ENCODE assay signal across 19 mouse cellular contexts in the genomic region with DNA sequence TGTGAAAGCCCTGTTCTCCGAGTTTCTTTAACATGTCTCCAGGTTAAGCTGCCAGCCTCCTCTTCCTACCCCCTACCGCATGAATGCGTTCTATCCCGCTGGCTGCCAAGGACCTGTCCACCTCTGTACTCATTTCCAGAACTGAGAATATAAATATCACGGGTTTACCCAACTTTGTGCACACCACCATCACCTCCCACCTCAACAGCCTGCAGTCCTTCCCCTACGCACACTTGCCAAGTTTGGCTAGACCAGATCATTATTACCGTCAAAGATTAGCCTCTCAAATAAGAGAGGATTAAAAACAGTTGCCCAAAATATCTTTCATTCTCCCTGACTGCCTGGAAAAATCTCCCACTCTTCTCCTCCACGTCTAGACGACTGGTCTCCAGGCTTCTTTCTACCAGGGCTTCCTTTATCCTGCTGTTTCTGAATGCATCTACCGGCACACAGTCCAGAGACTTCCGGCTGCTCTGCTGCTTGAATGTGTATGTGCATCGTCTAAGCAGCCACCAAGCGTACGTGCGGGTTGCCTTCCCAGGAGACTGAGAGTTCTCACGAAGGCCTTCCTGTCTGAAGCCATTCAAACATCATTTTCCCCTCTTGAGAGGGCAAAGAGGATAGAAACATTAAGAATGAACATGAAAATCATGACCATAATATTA.
A peak's percentile ranks its signal among the peaks of the same experiment; 100 is the strongest.
DNase-seq lines count a peak whose midpoint lies in the region; ATAC-seq and TF ChIP-seq lines count a peak whose summit lies in the region.
"Had no signal": no experiment of that assay in that cellular context is flagged by ENCODE, and none has a peak within 500 bp of the region (broad histone marks: within the 10 kb centered on the region; RNA-seq: fewer than 3 reads in every experiment).

No protein-coding gene starts in this region.

- no peak overlapping the region for H3K4me2 ChIP-seq in stomach, postnatal 0 days (replicated peaks; ENCODE audit: low read depth)
- H3K4me2 ChIP-seq: midbrain, embryonic 12.5 days; neural tube, embryonic 12.5 days; stomach, embryonic 15.5 days had no signal

- 0 out of 2 replicates have a peak, but pooled peaks have one; percentile 36 for ATAC-seq in stomach, postnatal 0 days (ENCODE audit: low FRiP score, low TSS enrichment)
- ATAC-seq: forebrain, embryonic 14.5 days; hindbrain, embryonic 16.5 days; liver, postnatal 0 days had no signal

- H3K36me3 ChIP-seq in heart, adult 2 months (ENCODE audit: control insufficient read depth, insufficient read depth, low read length), result peaks cover 8% of the 10 kb centered on the region
- no peaks in the 10 kb centered on the region for H3K36me3 ChIP-seq in stomach, postnatal 0 days (ENCODE audit: control insufficient read depth, insufficient read depth, low read length)
- H3K36me3 ChIP-seq in kidney, adult 2 months (ENCODE audit: control insufficient read depth, insufficient read depth, low read length), result no peaks in the 10 kb centered on the region
- H3K36me3 ChIP-seq: midbrain, embryonic 12.5 days; neural tube, embryonic 12.5 days; stomach, embryonic 15.5 days had no signal

- no peaks in the 10 kb centered on the region for H3K9me3 ChIP-seq in stomach, postnatal 0 days (ENCODE audit: control insufficient read depth, low read length)
- H3K9me3 ChIP-seq: midbrain, embryonic 12.5 days; neural tube, embryonic 12.5 days; stomach, embryonic 15.5 days had no signal

- peak overlapping the region; percentile 59 for H3K27ac ChIP-seq in heart, adult 2 months
- H3K27ac ChIP-seq in stomach, postnatal 0 days (replicated peaks), result no peak overlapping the region
- no peak overlapping the region for H3K27ac ChIP-seq in kidney, adult 2 months (ENCODE audit: insufficient read depth, low read depth, low read length)
- H3K27ac ChIP-seq: midbrain, embryonic 12.5 days; neural tube, embryonic 12.5 days; stomach, embryonic 15.5 days had no signal

- peaks cover 13% of the 10 kb centered on the region for H3K4me1 ChIP-seq in heart, adult 2 months (ENCODE audit: control insufficient read depth, insufficient read depth, low read length)
- no peaks in the 10 kb centered on the region for H3K4me1 ChIP-seq in stomach, postnatal 0 days (replicated peaks; ENCODE audit: control insufficient read depth, insufficient read depth)
- peaks cover 13% of the 10 kb centered on the region; the same call in 1 of the 2 replicates for H3K4me1 ChIP-seq in kidney, adult 2 months (ENCODE audit: control insufficient read depth, insufficient read depth, low read length)
- H3K4me1 ChIP-seq: midbrain, embryonic 12.5 days; neural tube, embryonic 12.5 days; stomach, embryonic 15.5 days had no signal

- no peaks in the 10 kb centered on the region for H3K79me2 ChIP-seq in heart, adult 2 months (replicated peaks; ENCODE audit: control insufficient read depth, insufficient read depth, low read length)

- no peaks in the 10 kb centered on the region for H3K27me3 ChIP-seq in heart, adult 2 months (ENCODE audit: control insufficient read depth, insufficient read depth, low read length)
- H3K27me3 ChIP-seq in stomach, postnatal 0 days (ENCODE audit: control insufficient read depth, insufficient read depth, low read length), result no peaks in the 10 kb centered on the region
- H3K27me3 ChIP-seq in kidney, adult 2 months (replicated peaks; ENCODE audit: control insufficient read depth, insufficient read depth, low read length), result no peaks in the 10 kb centered on the region
- H3K27me3 ChIP-seq: midbrain, embryonic 12.5 days; neural tube, embryonic 12.5 days; stomach, embryonic 15.5 days had no signal

- TF ChIP-seq POLR2A in heart, adult 2 months (IDR thresholded peaks at IDR 0.05; ENCODE audit: insufficient read depth, low read depth, low read length), result no peak
- TF ChIP-seq POLR2A in kidney, adult 2 months (IDR thresholded peaks at IDR 0.05; ENCODE audit: low read depth, low read length), result no peak

- TF ChIP-seq EP300 in heart, adult 2 months (IDR thresholded peaks at IDR 0.05; ENCODE audit: insufficient read depth, low read depth, low read length), result no peak
- TF ChIP-seq EP300 in stomach, postnatal 0 days (optimal IDR thresholded peaks at IDR 0.05), result no peak

- 44% methylated on average over 16 of the region's 16 CpGs for WGBS in heart, adult 2 months
- WGBS in stomach, postnatal 0 days, result 70% methylated on average over 16 of the region's 16 CpGs
- WGBS in kidney, adult 2 months, result 88% methylated on average over 16 of the region's 16 CpGs

- no peak overlapping the region for H3K9ac ChIP-seq in heart, adult 2 months (ENCODE audit: low read depth, low read length)
- no peak overlapping the region for H3K9ac ChIP-seq in stomach, postnatal 0 days (ENCODE audit: low read length)
- H3K9ac ChIP-seq: liver, postnatal 0 days; midbrain, embryonic 12.5 days; neural tube, embryonic 12.5 days; stomach, embryonic 15.5 days had no signal

- DNase-seq in heart, adult 2 months, result peak; percentile 45 to 50
- no peak for DNase-seq in heart, postnatal 25 days (ENCODE audit: low spot score)
- DNase-seq in ovary, adult 18-20 months (ENCODE audit: low spot score), result peak; percentile 11
- DNase-seq in ovary, postnatal 14 days (ENCODE audit: low spot score), result no peak
- peak; percentile 47 to 58 for DNase-seq in heart, postnatal 10 days
- DNase-seq in stomach, postnatal 0 days (ENCODE audit: low spot score), result no peak
- DNase-seq in kidney, adult 2 months, result no peak
- DNase-seq: cerebellum, adult 8-10 months; gastrocnemius, postnatal 10 days; kidney, adult 18-20 months; kidney, postnatal 25 days; liver, postnatal 0 days; lung, postnatal 10 days; right cerebral cortex, postnatal 25 days had no signal

- TF ChIP-seq CTCF in heart, adult 2 months (IDR thresholded peaks at IDR 0.05), result no peak
- TF ChIP-seq CTCF in stomach, postnatal 0 days (IDR thresholded peaks at IDR 0.05; ENCODE audit: low read depth), result no peak
- TF ChIP-seq CTCF in kidney, adult 2 months (conservative IDR thresholded peaks at IDR 0.05; ENCODE audit: insufficient read depth, insufficient read length, low read depth, low read length), result no peak

- intact Hi-C loops in heart, adult 2 months (cut with DNase I), result loop anchor here (5.0 kb wide), 1 partner anchor 57 kb away; no protein-coding TSS in a partner anchor
- intact Hi-C loops in heart, postnatal 25 days (cut with DNase I), result loop anchor here (5.0 kb wide), 1 partner anchor 77 kb away; no protein-coding TSS in a partner anchor
- intact Hi-C loops in heart, postnatal 10 days (cut with DNase I), result no loop called here

- H3K4me3 ChIP-seq in heart, adult 2 months, result no peak overlapping the region
- no peak overlapping the region for H3K4me3 ChIP-seq in stomach, postnatal 0 days (ENCODE audit: low read depth, low read length)
- H3K4me3 ChIP-seq in kidney, adult 2 months (ENCODE audit: insufficient read depth, low read depth, low read length), result no peak overlapping the region
- H3K4me3 ChIP-seq: midbrain, embryonic 12.5 days; neural tube, embryonic 12.5 days; stomach, embryonic 15.5 days had no signal

Comparison
In these comparisons a context has a peak if more than half of its experiments do, and no peak if none do; other contexts are left out.
1. DNase-seq: peak in heart, adult 2 months (2 of 2), ovary, adult 18-20 months (single experiment) and heart, postnatal 10 days (2 of 2); none in heart, postnatal 25 days (single experiment), ovary, postnatal 14 days (single experiment), stomach, postnatal 0 days (single experiment) and kidney, adult 2 months (single experiment).